ENCODE assay signal across 14 mouse cellular contexts in the genomic region with DNA sequence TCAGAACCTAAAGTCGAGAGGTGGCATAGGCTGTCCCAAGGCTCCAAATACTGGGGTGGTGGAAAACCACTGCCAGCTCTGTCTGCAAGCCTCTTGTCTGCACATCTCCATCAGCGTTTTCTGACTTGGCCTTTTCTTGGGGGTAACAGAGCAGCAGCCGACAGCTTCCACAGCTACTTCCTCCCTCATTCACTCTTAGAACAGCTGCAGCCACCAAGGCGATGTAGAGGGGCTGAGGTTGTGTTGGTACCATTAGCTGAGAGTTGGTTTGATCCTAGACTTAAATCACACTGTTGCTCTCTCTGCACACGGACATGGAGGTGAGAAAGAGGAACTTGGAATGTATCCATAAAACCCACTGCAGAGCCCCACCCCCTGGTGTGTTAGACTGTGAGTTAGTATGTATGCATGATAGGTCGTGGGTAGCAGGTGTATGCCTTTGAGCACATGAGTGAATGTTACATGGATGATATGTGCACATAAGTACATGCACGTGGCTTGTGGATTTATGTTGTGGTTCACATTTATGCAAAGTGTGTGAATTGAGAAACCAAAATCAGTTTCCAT. TPM values are rescaled to one million over a fixed set of nuclear protein-coding genes. Genes with fewer than 3 reads are reported as not detected.
DNase-seq lines count a peak whose midpoint lies in the region; ATAC-seq lines count a peak whose summit lies in the region.
"Had no signal": no experiment of that assay in that cellular context is flagged by ENCODE, and none has a peak within 500 bp of the region (broad histone marks: within the 10 kb centered on the region; RNA-seq: fewer than 3 reads in every experiment).

No protein-coding gene starts in this region.

- H3K9me3 ChIP-seq in heart, embryonic 12.5 days (replicated peaks) = no peaks in the 10 kb centered on the region
- no peaks in the 10 kb centered on the region for H3K9me3 ChIP-seq in limb, embryonic 10.5 days (replicated peaks)
- H3K9me3 ChIP-seq: heart, embryonic 15.5 days; hindbrain, embryonic 12.5 days; limb, embryonic 13.5 days; neural tube, embryonic 12.5 days had no signal

- H3K27me3 ChIP-seq in heart, embryonic 12.5 days (replicated peaks) = no peaks in the 10 kb centered on the region
- no peaks in the 10 kb centered on the region for H3K27me3 ChIP-seq in limb, embryonic 10.5 days (ENCODE audit: low read depth, poor library complexity, severe bottlenecking)
- H3K27me3 ChIP-seq: heart, embryonic 15.5 days; hindbrain, embryonic 12.5 days; limb, embryonic 13.5 days; neural tube, embryonic 12.5 days; Patski had no signal

- no peak overlapping the region for H3K4me2 ChIP-seq in heart, embryonic 12.5 days
- H3K4me2 ChIP-seq: heart, embryonic 15.5 days; hindbrain, embryonic 12.5 days; limb, embryonic 13.5 days; neural tube, embryonic 12.5 days had no signal

- H3K9ac ChIP-seq in heart, embryonic 12.5 days = no peak overlapping the region
- H3K9ac ChIP-seq: heart, embryonic 15.5 days; hindbrain, embryonic 12.5 days; limb, embryonic 13.5 days; neural tube, embryonic 12.5 days had no signal

- intact Hi-C loops in heart, postnatal 36 days (cut with DNase I) = loop anchor here (2.0 to 5.0 kb wide), 3 partner anchors 27 to 285 kb away; no protein-coding TSS in a partner anchor

- 0 out of 2 replicates have a peak, but pooled peaks have one; percentile 50 for ATAC-seq in heart, embryonic 12.5 days (ENCODE audit: insufficient number of reproducible peaks, low FRiP score)
- peak; percentile 75 for ATAC-seq in megakaryocyte, adult 5-6 weeks (ENCODE audit: poor library complexity, severe bottlenecking)
- ATAC-seq: Patski had no signal

- no peak for DNase-seq in heart, postnatal 36 days
- DNase-seq in thymus, postnatal 25 days = peak; percentile 11
- DNase-seq in thymus, adult 18-20 months = no peak
- no peak for DNase-seq in adrenal gland, adult 8-10 months
- no peak for DNase-seq in limb, embryonic 10.5 days (ENCODE audit: low spot score)

- WGBS in heart, embryonic 12.5 days = 76% methylated on average over 7 of the region's 7 CpGs
- WGBS in limb, embryonic 10.5 days = 81% methylated on average over 7 of the region's 7 CpGs

- no peak overlapping the region for H3K4me3 ChIP-seq in heart, embryonic 12.5 days
- no peak overlapping the region for H3K4me3 ChIP-seq in limb, embryonic 10.5 days
- H3K4me3 ChIP-seq: heart, embryonic 15.5 days; hindbrain, embryonic 12.5 days; layer of hippocampus, adult 2 months; limb, embryonic 13.5 days; neural tube, embryonic 12.5 days had no signal

- no peaks in the 10 kb centered on the region for H3K36me3 ChIP-seq in heart, embryonic 12.5 days
- H3K36me3 ChIP-seq in limb, embryonic 10.5 days = no peaks in the 10 kb centered on the region
- H3K36me3 ChIP-seq: heart, embryonic 15.5 days; hindbrain, embryonic 12.5 days; limb, embryonic 13.5 days; neural tube, embryonic 12.5 days had no signal

- no peak overlapping the region for H3K27ac ChIP-seq in heart, embryonic 12.5 days (ENCODE audit: poor library complexity, severe bottlenecking)
- H3K27ac ChIP-seq in limb, embryonic 10.5 days = no peak overlapping the region
- H3K27ac ChIP-seq: heart, embryonic 15.5 days; hindbrain, embryonic 12.5 days; kidney, postnatal 0 days; layer of hippocampus, adult 2 months; limb, embryonic 13.5 days; neural tube, embryonic 12.5 days had no signal

- H3K4me1 ChIP-seq in heart, embryonic 12.5 days (replicated peaks) = 0 out of 2 replicates have a peak, but pooled peaks cover 4% of the 10 kb centered on the region
- no peaks in the 10 kb centered on the region for H3K4me1 ChIP-seq in limb, embryonic 10.5 days
- H3K4me1 ChIP-seq: heart, embryonic 15.5 days; hindbrain, embryonic 12.5 days; limb, embryonic 13.5 days; neural tube, embryonic 12.5 days had no signal

RNA-seq across cellular contexts. Expression of a gene that starts 14.6 kb away (rescaled TPM):
- polyA plus RNA-seq in heart, embryonic 12.5 days (2016; fragmentation: Nextera tagmentation; extraction: Ambion mirVana) = 47.3 and 49.7 TPM in 2 replicates
- 10 to 100 TPM; 17.1 to 18.9 TPM for total RNA-seq in heart, postnatal 36 days (2021)
- total RNA-seq in megakaryocyte, adult 5-6 weeks (2015) = 14.7 and 33.9 TPM in 2 replicates
- 47.0 and 48.3 TPM in 2 replicates for total RNA-seq in megakaryocyte, adult 5-6 weeks (2017)
- 10 to 100 TPM; 37.4 to 52.6 (median 44.0) TPM for total RNA-seq in adrenal gland, adult 8-10 months (2022)
- 64.1 and 80.1 TPM in 2 replicates for polyA plus RNA-seq in limb, embryonic 10.5 days (2016; fragmentation: Nextera tagmentation; extraction: Ambion mirVana)

RNA-seq across cellular contexts. Expression of a gene that starts 31.9 kb away (rescaled TPM):
- 5.7 and 8.0 TPM in 2 replicates for polyA plus RNA-seq in heart, embryonic 12.5 days (2016; fragmentation: Nextera tagmentation; extraction: Ambion mirVana)
- total RNA-seq in heart, postnatal 36 days (2021) = 10 to 100 TPM; 13.4 to 15.8 TPM
- total RNA-seq in megakaryocyte, adult 5-6 weeks (2015) = 0.02 and 0.32 TPM in 2 replicates
- 0.04 TPM in 1 of 2 replicates, not detected in the other for total RNA-seq in megakaryocyte, adult 5-6 weeks (2017)
- total RNA-seq in adrenal gland, adult 8-10 months (2022) = 10 to 100 TPM; 11.5 to 16.7 (median 13.7) TPM
- polyA plus RNA-seq in limb, embryonic 10.5 days (2016; fragmentation: Nextera tagmentation; extraction: Ambion mirVana) = 0.49 and 1.3 TPM in 2 replicates

Comparison
In these comparisons a context has a peak if more than half of its experiments do, and no peak if none do; other contexts are left out.
1. RNA of a gene that starts 31.9 kb away (total RNA-seq): 13.4 to 15.8 TPM in heart, postnatal 36 days and 11.5 to 16.7 TPM in adrenal gland, adult 8-10 months; 0.02 to 0.32 TPM in megakaryocyte, adult 5-6 weeks; every median in the first group is over 4 times any median in the second.